Mouse (Mus musculus) heart, adult 2 months (tissue): ENCODE results near the gene Clec2e.

ENCODE experiments used
- CTCF ChIP-seq: fragments of 200-600 bp; IDR thresholded peaks from 2 replicates; pipeline ENCODE4 v1.8.1; 2022; ENCODE audit warnings: antibody characterized with exemption, mild to moderate bottlenecking, moderate library complexity
- EP300 ChIP-seq: fragments of 200-500 bp; IDR thresholded peaks from 2 replicates; pipeline ENCODE4 v1.6.1; 2011; ENCODE audit warnings: low read depth, low read length, control low read depth; ENCODE audit not compliant: insufficient read depth
- POLR2A ChIP-seq: fragments of 200-500 bp; IDR thresholded peaks from 2 replicates; pipeline ENCODE4 v1.6.1; 2011; ENCODE audit warnings: mild to moderate bottlenecking, low read depth, low read length, control low read depth; ENCODE audit not compliant: insufficient read depth

DNA sequence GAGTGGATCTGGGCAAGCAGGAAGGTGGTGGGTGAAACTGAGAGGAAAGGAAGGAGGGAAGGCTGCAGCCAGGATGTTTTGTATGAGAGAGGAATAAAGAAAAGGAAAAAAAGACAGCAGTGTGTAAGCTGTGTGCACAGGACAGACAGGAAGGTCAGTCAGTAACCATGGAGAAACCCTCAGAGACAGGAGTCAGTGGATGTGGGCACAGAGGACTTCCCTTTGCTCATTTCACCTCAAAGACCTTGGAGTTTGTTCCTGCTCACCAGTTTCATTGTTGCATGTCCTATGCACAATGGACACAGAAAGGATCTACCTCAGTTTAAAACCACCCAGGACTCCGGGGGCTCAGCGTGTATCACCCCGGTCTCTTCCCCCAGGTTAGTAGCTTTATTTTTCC, 15.5 kb upstream of the Clec2e start:
- TF ChIP-seq CTCF (no peak), POLR2A (no peak), EP300 (no peak)
